Mouse (Mus musculus): ENCODE measurements at regions not wholly inside any gene's neighbourhood (a gene's known extent, or its start where the extent isn't known, plus 50 kb on each side); places are given as distances from the start of the nearest gene placed in this dataset.

- no peak for DNase-seq (ENCODE audit: extremely low read depth, insufficient read length, low spot score)
These were observed 629.7 kb downstream of the Rwdd3 start for GRCm38 (mm10) chr3:120541556-120542476.

GRCm38 (mm10) chr3:120533901-120534300 lies 637.6 kb downstream of the Rwdd3 start:
- no peak for DNase-seq (ENCODE audit: extremely low read depth, insufficient read length, low spot score)

- no peak for DNase-seq (ENCODE audit: extremely low read depth, insufficient read length, low spot score)
These were observed 639.5 kb downstream of the Rwdd3 start for GRCm38 (mm10) chr3:120531880-120532580.

- no peak for DNase-seq (ENCODE audit: extremely low read depth, insufficient read length, low spot score)
These were observed 659.8 kb downstream of the Rwdd3 start for GRCm38 (mm10) chr3:120511651-120512050.

- DNase-seq (ENCODE audit: extremely low read depth, insufficient read length, low spot score): no peak
These were observed 672.6 kb downstream of the Rwdd3 start for GRCm38 (mm10) chr3:120498937-120499336.

GRCm38 (mm10) chr3:120477934-120478333 lies 693.6 kb downstream of the Rwdd3 start:
- no peak for DNase-seq (ENCODE audit: extremely low read depth, insufficient read length, low spot score)

- no peak for DNase-seq (ENCODE audit: extremely low read depth, insufficient read length, low spot score)
These were observed 693.0 kb upstream of the Ptbp2 start for GRCm38 (mm10) chr3:120477232-120477631.

- DNase-seq (ENCODE audit: extremely low read depth, insufficient read length, low spot score): no peak
These were observed 689.4 kb upstream of the Ptbp2 start for GRCm38 (mm10) chr3:120473645-120474038.

GRCm38 (mm10) chr3:120472687-120473644 lies 688.7 kb upstream of the Ptbp2 start:
- no peak for DNase-seq (ENCODE audit: extremely low read depth, insufficient read length, low spot score)

- no peak for DNase-seq (ENCODE audit: extremely low read depth, insufficient read length, low spot score)
These were observed 687.7 kb upstream of the Ptbp2 start for GRCm38 (mm10) chr3:120471878-120472444.

GRCm38 (mm10) chr3:120468887-120469286 lies 684.6 kb upstream of the Ptbp2 start:
- DNase-seq (ENCODE audit: extremely low read depth, insufficient read length, low spot score): no peak

- no peak for DNase-seq (ENCODE audit: extremely low read depth, insufficient read length, low spot score)
These were observed 676.5 kb upstream of the Ptbp2 start for GRCm38 (mm10) chr3:120460717-120461116.

- no peak for DNase-seq (ENCODE audit: extremely low read depth, insufficient read length, low spot score)
These were observed 673.6 kb upstream of the Ptbp2 start for GRCm38 (mm10) chr3:120457912-120458311.

GRCm38 (mm10) chr3:120441127-120441526 lies 656.9 kb upstream of the Ptbp2 start:
- no peak for DNase-seq (ENCODE audit: extremely low read depth, insufficient read length, low spot score)

GRCm38 (mm10) chr3:120430285-120430684 lies 646.0 kb upstream of the Ptbp2 start:
- no peak for DNase-seq (ENCODE audit: extremely low read depth, insufficient read length, low spot score)

- DNase-seq (ENCODE audit: extremely low read depth, insufficient read length, low spot score): no peak
These were observed 632.4 kb upstream of the Ptbp2 start for GRCm38 (mm10) chr3:120416634-120417033.

- no peak for DNase-seq (ENCODE audit: extremely low read depth, insufficient read length, low spot score)
These were observed 591.5 kb upstream of the Ptbp2 start for GRCm38 (mm10) chr3:120375688-120376289.

GRCm38 (mm10) chr3:120342747-120343377 lies 558.6 kb upstream of the Ptbp2 start:
- no peak for DNase-seq (ENCODE audit: extremely low read depth, insufficient read length, low spot score)

GRCm38 (mm10) chr3:120341882-120342281 lies 557.6 kb upstream of the Ptbp2 start:
- no peak for DNase-seq (ENCODE audit: extremely low read depth, insufficient read length, low spot score)

All from 3134 (cell line).